Mouse (Mus musculus) liver, adult 2 months (tissue): ENCODE measurements around the gene Lipo4.

Experiments
- CTCF ChIP-seq: fragments of 200-500 bp; IDR thresholded peaks from 2 replicates; pipeline ENCODE4 v1.5.1; 2011; ENCODE audit warnings: low read depth, low read length, control low read depth
- POLR2A ChIP-seq: fragments of 200-500 bp; IDR thresholded peaks from 2 replicates; pipeline ENCODE4 v1.6.1; 2011; ENCODE audit warnings: low read length, control low read depth; ENCODE audit not compliant: insufficient read depth; ENCODE audit errors: extremely low read depth

DNA sequence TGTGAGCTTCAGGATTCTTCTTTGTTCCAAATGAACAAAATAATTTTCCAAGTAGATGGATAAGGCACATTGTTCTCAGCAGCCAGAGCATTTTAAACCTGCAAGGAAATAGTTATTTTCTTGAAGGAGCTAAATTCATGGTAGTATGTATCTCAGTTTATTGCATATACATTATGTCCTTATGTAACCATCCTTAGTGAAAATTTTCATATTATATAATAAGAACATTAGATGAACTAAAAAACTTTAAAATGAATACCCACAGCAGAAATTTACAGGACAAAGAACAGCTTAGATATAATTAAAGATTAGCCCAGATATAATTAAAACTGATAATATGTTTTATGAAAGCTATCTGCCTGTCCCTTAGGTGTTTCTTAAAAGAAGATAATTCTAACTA is at the start of gene Lipo4:
- TF ChIP-seq CTCF = no peak
- no peak for TF ChIP-seq POLR2A
